Mouse (Mus musculus) natural killer cell, adult 2 months (primary cell): ENCODE data around the gene Cry2.
"Not testable (repeated sequence)": the region's sequence is repeated elsewhere in the genome, so short reads cannot be mapped to it uniquely, and the experiment has no call there.

Experiments
- DNase-seq, 2 experiments: peaks; one replicate each; pipeline ENCODE4 v3.0.0; 2022; ENCODE audit warnings: low spot score in 2 of 2

Cry2 gene

GRCm38 (mm10) chr2:92422388-92423135 is 11.3 kb downstream of the Cry2 start:
- no peak for DNase-seq

DNA sequence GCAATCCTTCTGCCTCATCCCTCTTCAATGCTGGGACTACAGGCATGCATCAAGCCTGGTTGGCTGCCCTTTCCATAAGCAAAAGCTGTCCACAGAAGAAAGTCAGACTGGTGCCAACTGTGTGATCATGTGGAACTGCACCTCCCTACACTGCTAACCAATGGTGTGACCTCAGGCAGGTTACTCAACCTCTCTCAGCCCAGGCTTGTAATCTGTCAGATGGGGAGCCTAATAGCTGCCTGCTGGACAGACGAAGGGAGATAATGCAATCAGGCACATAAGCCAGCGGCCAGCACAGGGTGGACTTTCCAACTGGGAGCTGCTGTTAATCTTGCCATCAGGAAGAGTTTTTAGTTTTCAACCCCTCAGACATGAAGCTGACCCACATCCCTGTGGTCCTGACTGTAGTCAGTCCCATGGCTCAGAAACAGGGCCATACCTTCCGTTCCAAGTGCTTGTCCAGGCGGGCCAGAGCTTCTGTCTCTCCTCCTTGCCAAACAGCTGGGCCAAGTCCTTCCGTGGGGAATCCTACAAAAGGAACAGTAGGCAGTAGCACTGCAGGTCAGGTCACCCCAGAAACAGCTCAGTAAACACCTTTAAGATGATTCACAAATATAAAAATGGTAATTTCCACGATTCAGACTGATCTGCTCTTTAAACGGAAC is 12.0 kb downstream of the Cry2 start:
- DNase-seq: no peak

GRCm38 (mm10) chr2:92411705-92412104 is 22.1 kb downstream of the Cry2 start:
- DNase-seq: no peak

- no peak for DNase-seq
These were observed 25.4 kb downstream of the Cry2 start for GRCm38 (mm10) chr2:92408309-92409045.

GRCm38 (mm10) chr2:92405687-92406086 is 28.2 kb downstream of the Cry2 start:
- no peak for DNase-seq

DNA sequence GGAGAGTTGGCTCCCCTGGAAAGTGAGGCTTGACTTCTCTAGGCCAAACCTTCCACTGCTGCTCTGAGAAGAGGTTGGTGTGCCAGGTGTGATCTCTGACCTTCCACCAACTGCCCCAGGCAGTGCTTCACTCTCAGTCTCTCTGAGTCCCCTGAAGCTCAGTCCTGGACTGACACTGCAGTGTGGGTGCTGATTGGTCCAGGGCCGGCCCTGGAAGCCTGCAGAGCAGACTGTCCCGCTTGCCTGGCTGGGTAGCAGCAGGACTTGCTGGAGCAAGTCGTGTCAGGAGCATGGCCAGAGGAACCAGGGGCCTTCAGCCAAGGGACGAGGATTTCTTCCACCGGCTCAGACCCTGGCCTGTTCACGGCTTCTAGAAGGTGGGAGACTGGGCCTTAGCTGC is 29.1 kb downstream of the Cry2 start:
- DNase-seq: no peak

DNA sequence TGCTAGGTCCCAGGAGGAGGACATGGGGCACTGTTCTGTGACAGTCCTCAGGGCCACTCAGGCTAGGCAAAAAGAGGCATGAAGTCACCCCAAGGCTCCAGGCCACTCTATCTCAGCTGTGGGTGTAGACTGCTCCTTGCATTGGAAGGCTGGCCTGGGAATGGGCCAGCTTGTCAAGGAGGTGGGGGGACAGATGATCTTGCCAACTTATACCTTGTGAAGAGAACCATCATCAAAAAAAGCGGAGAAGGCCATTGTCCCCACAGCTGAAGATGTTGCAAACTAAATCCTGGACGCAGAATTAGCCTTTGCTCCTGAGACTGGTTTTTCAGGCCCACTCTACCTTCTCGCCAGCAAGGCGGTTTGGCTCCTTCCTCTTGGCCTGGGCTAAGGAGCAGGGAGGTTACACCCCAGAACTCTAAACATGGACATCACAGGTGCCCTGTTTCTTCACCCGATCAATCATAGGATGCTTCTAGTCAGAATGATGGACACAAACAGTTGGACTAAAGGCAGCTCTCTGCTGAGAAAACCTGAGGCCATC is 30.0 kb downstream of the Cry2 start:
- no peak for DNase-seq

- DNase-seq: no peak
These were observed 31.1 kb downstream of the Cry2 start for GRCm38 (mm10) chr2:92402591-92403326.

DNA sequence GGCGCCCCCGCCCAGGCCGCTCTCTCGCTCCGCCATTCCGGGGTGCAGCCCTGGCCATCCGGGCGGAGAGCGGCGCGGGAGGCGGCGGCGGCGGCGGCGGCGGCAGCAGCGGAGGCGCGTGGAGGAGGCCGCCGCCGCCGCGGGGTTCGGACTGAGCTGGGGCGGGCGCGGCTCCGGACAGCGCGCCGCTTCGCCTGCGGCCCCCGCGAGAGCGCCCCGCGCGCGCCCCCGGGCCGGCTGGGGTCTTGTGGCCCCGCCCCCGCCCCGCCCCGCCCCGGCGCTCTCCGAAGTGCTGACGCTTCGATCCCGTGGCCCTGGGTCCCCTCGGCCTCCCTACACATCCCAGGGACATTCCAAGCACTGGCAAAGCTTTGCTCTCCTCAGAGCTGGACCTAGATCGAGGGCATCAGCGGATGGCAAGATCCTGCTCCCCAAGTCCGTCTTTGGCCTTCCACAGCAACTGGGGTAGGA is 32.7 kb downstream of the Cry2 start, which contains the start of gene Mapk8ip1:
Gene Mapk8ip1, minus strand, starts transcription at position 173 of the 471 bp plus-strand sequence.
- no peak for DNase-seq

DNA sequence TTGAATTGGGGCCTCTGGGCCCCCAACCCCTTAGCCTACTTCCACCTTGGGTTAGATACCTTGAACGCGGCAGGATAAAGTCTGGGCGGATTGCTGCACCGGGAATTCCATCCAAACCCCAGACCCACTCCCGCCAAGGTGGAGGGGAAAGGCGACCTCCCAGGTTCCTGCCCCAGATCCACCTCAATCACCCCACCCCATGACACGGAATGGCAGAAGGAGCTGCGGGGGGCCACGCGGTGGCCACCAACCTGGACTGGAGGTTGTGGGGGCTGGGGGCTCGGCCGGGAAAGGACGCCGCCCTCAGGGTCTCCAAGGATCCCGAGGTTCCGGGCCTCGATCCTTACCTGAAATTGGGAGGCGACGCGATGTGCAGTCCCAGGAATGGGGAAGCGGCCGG is 33.2 kb downstream of the Cry2 start:
- no peak for DNase-seq

- DNase-seq: not testable (repeated sequence)
These were observed 34.0 kb downstream of the Cry2 start for GRCm38 (mm10) chr2:92399877-92400276.

- no peak for DNase-seq
These were observed 36.4 kb downstream of the Cry2 start for GRCm38 (mm10) chr2:92397436-92397835.

GRCm38 (mm10) chr2:92395535-92395934 is 38.3 kb downstream of the Cry2 start:
- DNase-seq: no peak

DNA sequence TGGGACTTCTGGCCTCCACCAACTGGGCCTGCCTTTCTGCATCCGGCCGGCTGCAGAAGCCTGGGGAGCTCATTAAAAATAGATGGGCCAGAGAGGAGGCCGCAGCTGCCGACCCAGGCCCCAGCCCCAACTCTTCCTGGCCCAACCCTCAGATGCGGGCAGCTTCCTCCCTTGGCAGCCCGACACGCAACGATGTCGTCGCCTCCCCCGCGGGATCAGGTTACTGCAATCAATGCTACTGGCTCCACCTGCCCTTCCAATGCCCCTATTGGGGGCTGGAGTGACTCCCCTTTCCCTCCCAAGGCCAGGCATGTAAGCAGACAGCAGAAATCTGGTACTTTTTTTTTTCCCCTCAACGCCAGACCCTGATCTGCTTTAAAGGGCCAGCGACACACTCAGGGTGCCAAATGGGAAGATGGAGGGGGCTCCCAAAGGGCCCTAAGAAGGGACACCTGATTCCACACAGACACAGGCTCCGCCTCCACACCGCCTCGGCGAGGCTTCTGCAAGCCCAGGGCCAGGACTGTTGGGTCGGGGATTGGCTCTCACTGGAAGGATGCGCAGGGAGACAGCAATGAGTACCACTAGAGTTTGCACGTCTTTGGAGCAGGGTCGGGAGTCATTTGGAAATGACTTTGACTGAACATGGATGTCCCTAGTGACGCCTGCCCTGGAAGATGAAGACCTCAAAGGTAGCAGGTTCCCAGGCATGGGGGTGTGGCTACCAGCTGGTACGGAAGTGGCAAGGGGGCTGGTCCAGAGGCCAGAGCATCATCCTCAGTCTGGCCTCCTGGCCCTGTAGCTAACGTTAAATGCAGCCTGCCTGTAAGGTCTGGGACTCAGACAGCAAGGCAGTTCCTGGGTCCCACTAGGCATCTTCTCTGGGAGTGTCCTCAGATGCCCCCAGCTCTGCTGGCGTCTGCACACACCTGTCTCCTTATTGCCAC is 41.3 kb downstream of the Cry2 start:
- no peak for DNase-seq

DNA sequence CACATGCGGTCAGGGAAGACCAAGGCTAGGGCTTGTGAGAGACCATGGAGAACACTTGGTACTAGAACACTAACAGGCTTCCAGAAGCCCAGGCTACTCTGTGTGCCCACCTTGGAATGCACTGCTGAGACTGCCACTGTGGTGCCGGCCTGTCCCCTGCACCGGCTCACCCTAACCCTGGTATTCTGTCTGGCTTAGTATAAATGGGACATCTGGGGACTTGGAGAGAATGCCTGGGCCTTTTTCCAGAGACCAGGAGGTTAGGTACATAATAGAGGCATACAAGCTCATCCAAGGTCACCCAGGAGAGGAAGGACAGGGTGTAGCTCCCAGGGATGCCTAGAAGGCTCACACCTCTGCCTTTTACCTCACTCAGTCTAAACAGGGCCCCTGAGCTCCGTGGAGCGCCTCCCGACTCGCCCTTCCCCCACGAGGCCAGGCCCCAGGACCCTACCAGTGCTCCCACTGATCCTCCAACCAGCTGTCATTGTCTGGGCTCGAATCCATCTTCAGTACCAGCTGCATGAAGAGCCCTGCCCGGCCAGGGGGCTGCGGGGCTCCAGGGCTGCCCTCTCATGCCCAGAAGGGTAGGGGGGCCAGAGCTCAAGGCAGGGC is 42.0 kb downstream of the Cry2 start:
- no peak for DNase-seq

GRCm38 (mm10) chr2:92391116-92391515 is 42.7 kb downstream of the Cry2 start:
- no peak for DNase-seq

DNA sequence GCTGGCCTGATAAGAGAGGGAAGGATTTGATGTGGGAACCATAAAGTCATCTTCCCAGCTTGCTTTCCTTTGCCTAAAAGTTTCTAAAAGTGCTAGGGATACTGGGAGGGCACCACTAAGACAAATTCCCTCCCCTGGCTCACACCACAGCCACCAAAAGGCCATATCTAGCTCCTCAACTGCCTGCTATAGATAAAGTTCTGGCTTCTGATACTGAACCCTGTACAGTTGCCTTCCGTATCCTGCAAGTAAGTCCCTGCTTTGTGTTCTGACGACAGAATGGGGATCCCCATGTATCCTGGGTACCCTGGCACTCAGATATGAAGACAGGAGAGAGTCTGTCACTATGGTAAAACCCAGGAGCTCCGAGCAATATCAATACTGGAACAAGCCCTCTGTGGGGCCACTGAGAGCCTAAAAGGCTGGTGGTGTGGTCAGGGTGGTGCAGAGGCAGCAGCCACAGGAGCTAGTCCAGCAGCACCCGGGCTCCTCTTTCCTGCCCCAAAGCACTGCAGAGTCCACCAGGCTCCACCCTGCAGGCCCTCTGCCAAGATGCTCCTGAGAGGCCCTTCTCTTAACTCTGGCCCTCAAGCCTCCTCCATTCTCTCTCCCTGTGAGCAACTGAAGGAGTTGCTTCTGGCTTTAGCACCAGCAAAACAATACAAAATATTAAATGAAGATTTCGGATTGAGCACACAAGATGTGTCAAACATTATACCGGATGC is 43.5 kb downstream of the Cry2 start:
- DNase-seq: no peak

DNA sequence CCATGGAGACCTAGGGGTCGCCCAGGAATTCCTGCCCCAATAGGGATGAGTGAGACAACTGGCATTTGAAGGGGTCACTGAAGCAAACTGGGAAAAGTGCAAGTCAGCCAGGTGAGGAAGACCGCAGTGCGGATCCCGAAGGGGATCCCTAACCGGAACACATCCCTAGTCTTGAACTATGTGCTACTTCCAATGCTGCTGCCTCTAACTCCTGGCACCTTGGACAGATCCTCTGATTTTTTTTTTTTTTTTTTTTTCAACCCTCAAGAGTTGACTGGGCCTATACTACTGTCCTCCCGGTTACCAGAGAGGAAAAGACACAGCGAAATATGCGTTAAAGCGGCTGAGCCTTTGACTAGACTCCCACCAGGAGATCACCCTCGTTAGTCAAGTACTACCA is 44.2 kb downstream of the Cry2 start:
- DNase-seq: no peak
